Mouse (Mus musculus): Measurements from ENCODE around the gene Kri1.
"Not testable (repeated sequence)": the region's sequence is repeated elsewhere in the genome, so short reads cannot be mapped to it uniquely, and the experiment has no call there.

Kri1 gene

GRCm38 (mm10) chr9:21243826-21244427 is 43.8 kb downstream of the Kri1 start:
- DNase-seq (ENCODE audit: low read depth, low spot score) = no peak

- peak; percentile 84 for DNase-seq (ENCODE audit: low read depth, low spot score)
Observed at GRCm38 (mm10) chr9:21241343-21241742, 46.4 kb downstream of the Kri1 start.

- DNase-seq (ENCODE audit: low read depth, low spot score) = no peak
Observed at GRCm38 (mm10) chr9:21239465-21239848, 48.3 kb downstream of the Kri1 start.

GRCm38 (mm10) chr9:21238733-21239464 is 48.9 kb downstream of the Kri1 start, which contains the start of gene Keap1:
Gene Keap1 (minus strand): TSS chr9:21239361.
- DNase-seq (ENCODE audit: low read depth, low spot score) = peak; percentile 81

- no peak for DNase-seq (ENCODE audit: low read depth, low spot score)
Observed at GRCm38 (mm10) chr9:21238004-21238732, 49.6 kb downstream of the Kri1 start.

GRCm38 (mm10) chr9:21237368-21238003 is 50.3 kb downstream of the Kri1 start:
- no peak for DNase-seq (ENCODE audit: low read depth, low spot score)

- DNase-seq (ENCODE audit: low read depth, low spot score) = no peak
Observed at GRCm38 (mm10) chr9:21236991-21237367, 50.8 kb downstream of the Kri1 start.

GRCm38 (mm10) chr9:21235341-21235740 is 52.4 kb downstream of the Kri1 start:
- no peak for DNase-seq (ENCODE audit: low read depth, low spot score)

- DNase-seq (ENCODE audit: low read depth, low spot score) = no peak
Observed at GRCm38 (mm10) chr9:21233805-21234204, 54.0 kb downstream of the Kri1 start.

- no peak for DNase-seq (ENCODE audit: low read depth, low spot score)
Observed at GRCm38 (mm10) chr9:21233366-21233765, 54.4 kb downstream of the Kri1 start.

GRCm38 (mm10) chr9:21232867-21233266 is 54.9 kb downstream of the Kri1 start:
- DNase-seq (ENCODE audit: low read depth, low spot score) = no peak

GRCm38 (mm10) chr9:21231551-21231950 is 56.2 kb downstream of the Kri1 start:
- no peak for DNase-seq (ENCODE audit: low read depth, low spot score)

GRCm38 (mm10) chr9:21227342-21227741 is 60.4 kb downstream of the Kri1 start:
- no peak for DNase-seq (ENCODE audit: low read depth, low spot score)

- no peak for DNase-seq (ENCODE audit: low read depth, low spot score)
Observed at GRCm38 (mm10) chr9:21225415-21225758, 62.4 kb downstream of the Kri1 start.

- DNase-seq (ENCODE audit: low read depth, low spot score) = no peak
Observed at GRCm38 (mm10) chr9:21224576-21225414, 63.0 kb downstream of the Kri1 start.

- no peak for DNase-seq (ENCODE audit: low read depth, low spot score)
Observed at GRCm38 (mm10) chr9:21223906-21224305, 63.9 kb downstream of the Kri1 start.

GRCm38 (mm10) chr9:21223490-21223889 is 64.3 kb downstream of the Kri1 start:
- not testable (repeated sequence) for DNase-seq (ENCODE audit: low read depth, low spot score)
